In genomic region chr13:103774119-103774757, GRCm38 (mm10) we compare ENCODE assay signal across 8 mouse cellular contexts. TPM values are rescaled to one million over a fixed set of nuclear protein-coding genes. Genes with fewer than 3 reads are reported as not detected.
DNase-seq lines count a peak whose midpoint lies in the region; ATAC-seq and TF ChIP-seq lines count a peak whose summit lies in the region.

TSS of gene Srek1 (minus strand) at chr13:103774608.

- peak within 1 kb of the TSS; percentile 88 for H3K9ac ChIP-seq in MEL (ENCODE audit: control insufficient read depth, low read depth, low read length, poor library complexity, severe bottlenecking)
- peak within 1 kb of the TSS; percentile 92 for H3K9ac ChIP-seq in lung, embryonic 16.5 days (ENCODE audit: low read length)

- WGBS in cerebellum, adult 2 months = under 1% methylated on average over 81 of the region's 81 CpGs
- under 1% methylated on average over 80 of the region's 81 CpGs for WGBS in lung, embryonic 16.5 days

- TF ChIP-seq POLR2A in MEL (IDR thresholded peaks at IDR 0.05; ENCODE audit: control insufficient read depth in 1 of 2, insufficient read depth in 1 of 2, low read depth in 1 of 2, low read length in 2 of 2, poor library complexity in 1 of 2) = peak; percentile 87 to 91; a peak in 3 of 4 replicates
- peak; percentile 69; the same call in 1 of the 2 replicates for TF ChIP-seq POLR2A in cerebellum, adult 2 months (IDR thresholded peaks at IDR 0.05; ENCODE audit: borderline replicate concordance, insufficient read depth, low read length)

- peak; percentile 95 for DNase-seq in MEL (ENCODE audit: low read depth, low spot score)
- peak; percentile 94 to 96 for DNase-seq in cerebellum, adult 2 months
- peak; percentile 96 for DNase-seq in forelimb bud, embryonic 11.5 days (ENCODE audit: low read depth, low spot score)
- peak; percentile 83 for DNase-seq in layer of hippocampus, adult 9-10 months (ENCODE audit: low spot score)
- DNase-seq in ovary, postnatal 10 days (ENCODE audit: low spot score) = peak; percentile 87
- peak; percentile 85 to 90 for DNase-seq in thymus, postnatal 10 days (ENCODE audit: low spot score in 2 of 2)

- H3K79me2 ChIP-seq in MEL (ENCODE audit: control insufficient read depth, insufficient read depth, low read length, poor library complexity) = peaks cover 38% of the 10 kb centered on the region

- TF ChIP-seq RAD21 in MEL (IDR thresholded peaks at IDR 0.05; ENCODE audit: low read depth, low read length) = no peak

- no peaks in the 10 kb centered on the region for H3K9me3 ChIP-seq in MEL (replicated peaks; ENCODE audit: insufficient read depth, low read length)
- no peaks in the 10 kb centered on the region for H3K9me3 ChIP-seq in lung, embryonic 16.5 days (ENCODE audit: control insufficient read depth, low read length)

- no peaks in the 10 kb centered on the region for H3K27me3 ChIP-seq in MEL (ENCODE audit: control insufficient read depth in 1 of 2, insufficient read depth in 2 of 2, low read length in 2 of 2)
- H3K27me3 ChIP-seq in cerebellum, adult 2 months (ENCODE audit: control insufficient read depth, insufficient read depth, low read length) = no peaks in the 10 kb centered on the region
- H3K27me3 ChIP-seq in lung, embryonic 16.5 days (ENCODE audit: control insufficient read depth, insufficient read depth, low read depth, low read length) = no peaks in the 10 kb centered on the region

- H3K4me1 ChIP-seq in MEL (ENCODE audit: control insufficient read depth in 1 of 2, insufficient read depth in 2 of 2, low read length in 2 of 2) = peaks cover 5 to 13% of the 10 kb centered on the region in 2 experiments
- peaks cover 3% of the 10 kb centered on the region for H3K4me1 ChIP-seq in cerebellum, adult 2 months (ENCODE audit: control insufficient read depth, insufficient read depth, low read length)
- H3K4me1 ChIP-seq in lung, embryonic 16.5 days (replicated peaks; ENCODE audit: control insufficient read depth, insufficient read depth, low read length) = peaks cover 13% of the 10 kb centered on the region

- 0 out of 6 replicates have a peak, but pooled peaks of 1 of the 3 experiments have one; percentile 0 for TF ChIP-seq CTCF in MEL (IDR thresholded peaks at IDR 0.05 in 2 of 3, conservative IDR thresholded peaks at IDR 0.05 in 1 of 3; ENCODE audit: control insufficient read depth in 1 of 3, insufficient read depth in 1 of 3, low read depth in 2 of 3, low read length in 3 of 3, poor library complexity in 1 of 3, severe bottlenecking in 1 of 3)
- no peak for TF ChIP-seq CTCF in cerebellum, adult 2 months (IDR thresholded peaks at IDR 0.05; ENCODE audit: borderline replicate concordance, insufficient read depth, low read depth, low read length)

- peak in 1 of 2 experiments; percentile 46; a peak in 1 of 4 replicates for TF ChIP-seq EP300 in MEL (IDR thresholded peaks at IDR 0.05; ENCODE audit: low read depth in 1 of 2, low read length in 2 of 2)

- peaks cover under 1 to 33% of the 10 kb centered on the region in 2 experiments for H3K36me3 ChIP-seq in MEL (ENCODE audit: control insufficient read depth in 1 of 2, insufficient read depth in 2 of 2, low read length in 2 of 2)
- no peaks in the 10 kb centered on the region; the same call in 1 of the 2 replicates for H3K36me3 ChIP-seq in lung, embryonic 16.5 days (ENCODE audit: control insufficient read depth, insufficient read depth, low read length)

- peak within 1 kb of the TSS; percentile 84 to 87 for H3K4me3 ChIP-seq in MEL (ENCODE audit: control insufficient read depth in 1 of 2, insufficient read depth in 1 of 2, low read depth in 2 of 2, low read length in 2 of 2)
- peak within 1 kb of the TSS; percentile 64 for H3K4me3 ChIP-seq in cerebellum, adult 2 months (replicated peaks; ENCODE audit: insufficient read depth, low read depth, low read length)
- H3K4me3 ChIP-seq in lung, embryonic 16.5 days (ENCODE audit: low read length) = peak within 1 kb of the TSS; percentile 77

- peak; percentile 72 to 75 for ATAC-seq in hematopoietic stem cell, adult 5-6 weeks (replicated peaks in 1 of 2; ENCODE audit: insufficient read depth in 1 of 2, low FRiP score in 2 of 2, low TSS enrichment in 1 of 2, low read depth in 1 of 2, poor library complexity in 2 of 2, severe bottlenecking in 2 of 2)
- ATAC-seq in lung, embryonic 16.5 days (ENCODE audit: low read depth) = peak; percentile 97

- H3K27ac ChIP-seq in MEL (ENCODE audit: control insufficient read depth, low read depth, low read length) = peak within 1 kb of the TSS; percentile 86
- peak within 1 kb of the TSS; percentile 82 for H3K27ac ChIP-seq in cerebellum, adult 2 months (ENCODE audit: insufficient read depth, low read length)
- H3K27ac ChIP-seq in lung, embryonic 16.5 days (ENCODE audit: low read length) = peak within 1 kb of the TSS; percentile 99

- peak within 1 kb of the TSS; percentile 59 for H3K4me2 ChIP-seq in lung, embryonic 16.5 days (ENCODE audit: low read depth, low read length)

TF ChIP-seq in MEL, 35 proteins besides CTCF, POLR2A, EP300 and RAD21:
- TF ChIP-seq MYB (IDR thresholded peaks at IDR 0.05; ENCODE audit: low read depth, low read length) (no peak; the same call in 1 of the 2 replicates), TBP (IDR thresholded peaks at IDR 0.05; ENCODE audit: low read depth, low read length) (no peak), KAT2A (conservative IDR thresholded peaks at IDR 0.05; ENCODE audit: low read depth, low read length) (no peak; the same call in 1 of the 2 replicates), GATA1 (IDR thresholded peaks at IDR 0.05; ENCODE audit: low read depth, low read length) (no peak), RCOR1 (IDR thresholded peaks at IDR 0.05; ENCODE audit: low read depth, low read length) (peak; percentile 43; the same call in 1 of the 2 replicates), GABPA (IDR thresholded peaks at IDR 0.05; ENCODE audit: low read depth, low read length) (no peak), NRF1 (IDR thresholded peaks at IDR 0.05; ENCODE audit: insufficient read depth, low read depth, low read length, poor library complexity, severe bottlenecking) (peak; percentile 83), POLR2AphosphoS5 (IDR thresholded peaks at IDR 0.05; ENCODE audit: borderline replicate concordance, low read depth, low read length) (no peak), USF2 (IDR thresholded peaks at IDR 0.05; ENCODE audit: borderline replicate concordance in 1 of 2, insufficient read depth in 1 of 2, low read depth in 1 of 2, low read length in 2 of 2) (peak; percentile 57 to 93; a peak in 3 of 4 replicates), UBTF (IDR thresholded peaks at IDR 0.05; ENCODE audit: borderline replicate concordance, insufficient read depth, low read depth, low read length) (no peak), CHD2 (IDR thresholded peaks at IDR 0.05; ENCODE audit: low read length) (no peak), E2F4 (IDR thresholded peaks at IDR 0.05; ENCODE audit: borderline replicate concordance, low read depth, low read length) (peak; percentile 31; the same call in 1 of the 2 replicates), ETS1 (IDR thresholded peaks at IDR 0.05; ENCODE audit: low read depth, low read length) (no peak), SIN3A (IDR thresholded peaks at IDR 0.05; ENCODE audit: low read length) (peak; percentile 80), POLR2AphosphoS2 (IDR thresholded peaks at IDR 0.05; ENCODE audit: low read length) (peak; percentile 87), MAZ (IDR thresholded peaks at IDR 0.05; ENCODE audit: low read depth, low read length) (peak; percentile 75; the same call in 1 of the 2 replicates), CHD1 (IDR thresholded peaks at IDR 0.05; ENCODE audit: low read depth, low read length) (no peak), ELF1 (IDR thresholded peaks at IDR 0.05; ENCODE audit: low read depth, low read length) (peak; percentile 81), SMC3 (IDR thresholded peaks at IDR 0.05; ENCODE audit: low read depth, low read length) (peak; percentile 12; the same call in 1 of the 2 replicates), ZNF384 (IDR thresholded peaks at IDR 0.05; ENCODE audit: low read depth, low read length) (no peak), TCF12 (IDR thresholded peaks at IDR 0.05; ENCODE audit: low read depth, low read length) (0 out of 2 replicates have a peak, but pooled peaks have one; percentile 22), JUND (IDR thresholded peaks at IDR 0.05; ENCODE audit: low read depth, low read length) (no peak), USF1 (IDR thresholded peaks at IDR 0.05; ENCODE audit: low read depth, low read length) (peak; percentile 99), BHLHE40 (IDR thresholded peaks at IDR 0.05; ENCODE audit: borderline replicate concordance, low read depth, low read length) (peak; percentile 93), MEF2A (IDR thresholded peaks at IDR 0.05; ENCODE audit: extremely low read depth, insufficient replicate concordance, low read depth, low read length, poor library complexity, severe bottlenecking) (peak; percentile 37; the same call in 1 of the 2 replicates), MYC (IDR thresholded peaks at IDR 0.05; ENCODE audit: low read depth, low read length) (peak; percentile 28; the same call in 1 of the 2 replicates), MAFK (IDR thresholded peaks at IDR 0.05; ENCODE audit: borderline replicate concordance, low read depth, low read length) (no peak), HCFC1 (IDR thresholded peaks at IDR 0.05; ENCODE audit: low read depth, low read length) (peak; percentile 82), ZKSCAN1 (IDR thresholded peaks at IDR 0.05; ENCODE audit: low read depth, low read length) (no peak), NELFE (IDR thresholded peaks at IDR 0.05; ENCODE audit: low read depth, low read length) (peak; percentile 91), MXI1 (IDR thresholded peaks at IDR 0.05; ENCODE audit: low read depth, low read length) (peak; percentile 74), ZC3H11A (IDR thresholded peaks at IDR 0.05; ENCODE audit: low read depth, low read length) (no peak), TAL1 (IDR thresholded peaks at IDR 0.05; ENCODE audit: low read length) (no peak), MAX (IDR thresholded peaks at IDR 0.05; ENCODE audit: low read length) (peak; percentile 89), ZMIZ1 (IDR thresholded peaks at IDR 0.05; ENCODE audit: low read depth, low read length) (peak; percentile 50; the same call in 1 of the 2 replicates)

RNA-seq across cellular contexts. Expression of gene Srek1, which starts in this region (rescaled TPM):
- 31.0 and 31.4 TPM in 2 replicates for total RNA-seq in MEL (2012; rRNA removed)
- polyA plus RNA-seq in MEL (2012; ENCODE audit: insufficient read depth in 1 of 2, insufficient read length in 2 of 2, low read depth in 1 of 2, low replicate concordance in 2 of 2, missing spikeins in 1 of 2) = 10 to 100 TPM in 1 of 2 experiments, not detected in 1; 68.5 TPM
- polyA plus RNA-seq in cerebellum, adult 2 months (2012; rRNA removed) = 55.8 and 56.1 TPM in 2 replicates
- total RNA-seq in hematopoietic stem cell, adult 5-6 weeks (2017) = 118 and 130 TPM in 2 replicates
- 65.7 and 72.1 TPM in 2 replicates for polyA plus RNA-seq in lung, embryonic 16.5 days (2015; fragmentation: Nextera tagmentation; extraction: Ambion mirVana)

Comparison
In these comparisons a context has a peak if more than half of its experiments do, and no peak if none do; other contexts are left out.
1. Peak in every context shown above with its lines: DNase-seq, ATAC-seq, H3K4me3 ChIP-seq and H3K27ac ChIP-seq.